Mouse (Mus musculus): ENCODE measurements at regions not wholly inside any gene's neighbourhood (a gene's known extent, or its start where the extent isn't known, plus 50 kb on each side); places are given as distances from the start of the nearest gene placed in this dataset.

GRCm38 (mm10) chr5:69877100-69877499, 285.0 kb upstream of the Gnpda2 start:
- no peaks in the 10 kb centered on the region for H3K27me3 ChIP-seq (ENCODE audit: insufficient read depth, poor library complexity, severe bottlenecking)
- WGBS, result 68% methylated on average over 4 of the region's 4 CpGs
- DNase-seq (ENCODE audit: low spot score), result no peak
- H3K36me3 ChIP-seq, result no peaks in the 10 kb centered on the region
- no peak overlapping the region for H3K4me3 ChIP-seq
- H3K27ac ChIP-seq, result no peak overlapping the region
- H3K9me3 ChIP-seq, result no peaks in the 10 kb centered on the region
- no peaks in the 10 kb centered on the region for H3K4me1 ChIP-seq (replicated peaks)

DNA sequence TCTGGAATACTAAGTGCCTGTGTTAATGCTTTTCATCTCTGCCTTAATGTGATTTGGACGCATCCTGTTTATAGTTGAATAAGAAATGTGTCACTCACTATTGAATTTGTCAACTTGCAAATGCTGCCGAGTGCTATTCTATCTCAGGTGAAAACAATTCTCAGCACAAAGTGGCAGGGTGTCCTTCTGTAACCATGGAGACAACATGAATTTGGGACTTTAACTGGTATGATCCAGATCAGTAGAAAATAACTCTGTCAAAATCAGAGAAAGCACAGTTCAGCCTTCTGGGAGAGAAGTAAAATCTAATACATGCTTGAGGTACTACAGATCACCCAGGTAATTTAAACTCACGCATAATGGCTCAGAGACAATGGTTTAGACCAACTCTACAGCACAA, 270.9 kb upstream of the Gnpda2 start:
- H3K27me3 ChIP-seq (ENCODE audit: insufficient read depth, poor library complexity, severe bottlenecking), result no peaks in the 10 kb centered on the region
- no peaks in the 10 kb centered on the region for H3K36me3 ChIP-seq
- WGBS, result 82% methylated on average over 3 of the region's 3 CpGs
- no peak overlapping the region for H3K4me3 ChIP-seq
- no peaks in the 10 kb centered on the region for H3K9me3 ChIP-seq
- H3K4me1 ChIP-seq (replicated peaks), result no peaks in the 10 kb centered on the region
- DNase-seq (ENCODE audit: low spot score), result no peak
- H3K27ac ChIP-seq, result no peak overlapping the region

- WGBS, result 60% methylated on average over 1 of the region's 1 CpGs
- H3K27ac ChIP-seq, result no peak overlapping the region
- H3K36me3 ChIP-seq, result no peaks in the 10 kb centered on the region
- DNase-seq (ENCODE audit: low spot score), result no peak
- H3K9me3 ChIP-seq, result 0 out of 2 replicates have a peak, but pooled peaks cover 4% of the 10 kb centered on the region
- H3K4me3 ChIP-seq, result no peak overlapping the region
- H3K27me3 ChIP-seq (ENCODE audit: insufficient read depth, poor library complexity, severe bottlenecking), result no peaks in the 10 kb centered on the region
- H3K4me1 ChIP-seq (replicated peaks), result no peaks in the 10 kb centered on the region
Observed at GRCm38 (mm10) chr5:69844809-69845208, 252.7 kb upstream of the Gnpda2 start.

DNA sequence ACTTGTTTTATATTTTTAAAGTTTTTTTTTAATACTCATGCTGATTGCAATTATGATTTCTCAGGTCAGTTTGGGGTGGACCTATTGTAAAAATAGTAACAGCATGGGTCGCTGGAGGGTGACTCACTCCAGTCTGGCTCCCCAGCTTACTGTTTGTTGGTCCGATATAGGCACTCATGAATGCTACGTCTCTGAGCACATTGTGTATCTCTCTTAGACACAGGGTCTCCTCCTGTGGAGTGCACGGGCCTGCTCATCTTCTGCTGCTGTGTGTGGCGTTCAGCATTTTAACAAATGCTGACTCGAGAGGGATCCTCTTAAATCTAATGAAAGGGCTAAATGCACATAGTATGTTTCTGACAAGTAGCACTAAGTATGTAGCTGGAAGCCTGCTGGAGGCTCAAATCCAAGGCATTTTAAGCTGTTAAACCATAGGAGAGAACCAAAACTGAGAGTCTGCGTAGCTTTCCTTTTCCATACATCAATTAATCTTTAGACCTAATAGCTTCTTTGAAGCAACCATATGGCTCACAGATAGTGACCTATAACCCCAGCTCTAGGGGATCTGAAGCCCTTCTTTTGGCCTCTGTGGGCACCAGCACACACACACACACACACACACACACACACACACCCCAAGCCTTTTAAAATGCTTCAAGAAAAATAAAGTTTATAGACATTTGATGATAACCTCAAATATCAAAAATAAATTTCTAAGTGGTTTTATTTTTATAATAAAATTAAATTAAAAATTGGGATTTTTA, 246.0 kb upstream of the Gnpda2 start:
- WGBS, result 67% methylated on average over 7 of the region's 7 CpGs
- Histone ChIP-seq H3K4me3 (no peak overlapping the region), H3K4me1 (replicated peaks) (no peaks in the 10 kb centered on the region), H3K36me3 (no peaks in the 10 kb centered on the region), H3K27me3 (ENCODE audit: insufficient read depth, poor library complexity, severe bottlenecking) (no peaks in the 10 kb centered on the region), H3K9me3 (0 out of 2 replicates have a peak, but pooled peaks cover 4% of the 10 kb centered on the region), H3K27ac (no peak overlapping the region)
- DNase-seq (ENCODE audit: low spot score), result no peak

- Histone ChIP-seq H3K4me3 (no peak overlapping the region), H3K9me3 (0 out of 2 replicates have a peak, but pooled peaks cover 4% of the 10 kb centered on the region), H3K36me3 (no peaks in the 10 kb centered on the region), H3K27me3 (ENCODE audit: insufficient read depth, poor library complexity, severe bottlenecking) (no peaks in the 10 kb centered on the region), H3K4me1 (replicated peaks) (no peaks in the 10 kb centered on the region), H3K27ac (no peak overlapping the region)
- DNase-seq (ENCODE audit: low spot score), result no peak
- WGBS, result 90% methylated on average over 8 of the region's 8 CpGs
Observed at GRCm38 (mm10) chr5:69836356-69836755, 244.2 kb upstream of the Gnpda2 start.

GRCm38 (mm10) chr5:69835162-69835561, 243.0 kb upstream of the Gnpda2 start:
- WGBS, result 71% methylated on average over 8 of the region's 8 CpGs
- no peak overlapping the region for H3K4me3 ChIP-seq
- no peak for DNase-seq (ENCODE audit: low spot score)
- H3K36me3 ChIP-seq, result no peaks in the 10 kb centered on the region
- no peak overlapping the region for H3K27ac ChIP-seq
- H3K27me3 ChIP-seq (ENCODE audit: insufficient read depth, poor library complexity, severe bottlenecking), result no peaks in the 10 kb centered on the region
- H3K9me3 ChIP-seq, result no peaks in the 10 kb centered on the region
- H3K4me1 ChIP-seq (replicated peaks), result no peaks in the 10 kb centered on the region

DNA sequence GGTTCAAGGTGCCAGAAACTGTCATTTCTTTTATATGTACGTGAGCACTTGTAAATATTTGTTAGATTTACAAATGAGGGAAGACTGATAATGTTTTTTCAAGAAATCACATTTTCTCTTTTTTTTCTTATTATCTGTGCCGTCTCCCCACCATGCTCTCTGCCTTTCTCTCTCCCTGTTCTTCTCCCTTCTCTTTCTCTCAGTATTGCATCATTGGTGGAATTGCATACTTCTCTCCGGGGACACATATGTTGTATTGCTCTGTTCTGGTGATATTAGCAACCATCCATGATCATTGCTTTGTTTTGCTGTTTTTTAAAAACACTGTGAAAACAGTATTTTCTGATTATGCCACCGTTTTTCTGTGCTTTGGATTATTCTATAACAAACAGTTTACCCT, 225.6 kb upstream of the Gnpda2 start:
- H3K27ac ChIP-seq, result peak overlapping the region; percentile 23; the same call in 1 of the 2 replicates
- DNase-seq (ENCODE audit: low spot score), result no peak
- no peaks in the 10 kb centered on the region for H3K36me3 ChIP-seq
- no peak overlapping the region for H3K4me3 ChIP-seq
- H3K27me3 ChIP-seq (ENCODE audit: insufficient read depth, poor library complexity, severe bottlenecking), result no peaks in the 10 kb centered on the region
- 70% methylated on average over 4 of the region's 4 CpGs for WGBS
- peaks cover 23% of the 10 kb centered on the region for H3K4me1 ChIP-seq (replicated peaks)
- no peaks in the 10 kb centered on the region for H3K9me3 ChIP-seq

- no peak for DNase-seq (ENCODE audit: low spot score)
- Histone ChIP-seq H3K4me1 (replicated peaks) (peaks cover 23% of the 10 kb centered on the region), H3K27me3 (ENCODE audit: insufficient read depth, poor library complexity, severe bottlenecking) (no peaks in the 10 kb centered on the region), H3K9me3 (no peaks in the 10 kb centered on the region), H3K4me3 (no peak overlapping the region), H3K36me3 (no peaks in the 10 kb centered on the region), H3K27ac (no peak overlapping the region; the same call in 1 of the 2 replicates)
- 55% methylated on average over 5 of the region's 5 CpGs for WGBS
Observed at GRCm38 (mm10) chr5:69817035-69817434, 224.9 kb upstream of the Gnpda2 start.

GRCm38 (mm10) chr5:69815356-69815755, 223.2 kb upstream of the Gnpda2 start:
- no peaks in the 10 kb centered on the region for H3K9me3 ChIP-seq
- WGBS, result 20% methylated on average over 1 of the region's 1 CpGs

GRCm38 (mm10) chr5:69802612-69803011, 210.5 kb upstream of the Gnpda2 start:
- no peaks in the 10 kb centered on the region for H3K27me3 ChIP-seq (ENCODE audit: insufficient read depth, poor library complexity, severe bottlenecking)
- no peaks in the 10 kb centered on the region for H3K36me3 ChIP-seq
- 78% methylated on average over 4 of the region's 4 CpGs for WGBS
- no peak for DNase-seq (ENCODE audit: low spot score)
- no peaks in the 10 kb centered on the region for H3K4me1 ChIP-seq (replicated peaks)
- H3K9me3 ChIP-seq, result no peaks in the 10 kb centered on the region
- no peak overlapping the region for H3K27ac ChIP-seq
- H3K4me3 ChIP-seq, result no peak overlapping the region

More at GRCm38 (mm10) chr5:69815356-69815755, 223.2 kb upstream of the Gnpda2 start:
- H3K36me3 ChIP-seq, result no peaks in the 10 kb centered on the region
- no peaks in the 10 kb centered on the region for H3K27me3 ChIP-seq (ENCODE audit: insufficient read depth, poor library complexity, severe bottlenecking)
- no peak overlapping the region for H3K27ac ChIP-seq
- peaks cover 23% of the 10 kb centered on the region for H3K4me1 ChIP-seq (replicated peaks)
- DNase-seq (ENCODE audit: low spot score), result peak; percentile 21
- H3K4me3 ChIP-seq, result no peak overlapping the region

DNA sequence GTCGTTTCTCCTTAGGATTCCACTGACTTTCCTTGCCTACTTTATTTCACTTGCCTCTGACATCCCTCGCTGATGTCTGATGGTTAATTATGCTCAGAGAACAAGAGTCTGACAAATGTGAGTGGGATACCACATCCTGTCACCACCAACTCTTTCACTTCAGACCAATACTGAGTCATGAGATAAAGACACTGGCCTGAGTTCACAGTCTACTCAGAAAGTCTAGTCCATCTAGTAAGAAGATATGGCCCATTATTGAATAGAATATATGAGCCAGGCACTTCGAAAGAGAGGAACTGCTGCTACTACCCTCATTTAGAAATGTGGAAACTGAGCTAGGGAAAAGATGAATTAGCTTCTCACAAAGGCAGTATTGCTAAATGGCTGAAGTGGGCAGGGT, 210.0 kb upstream of the Gnpda2 start:
- Histone ChIP-seq H3K4me1 (replicated peaks) (no peaks in the 10 kb centered on the region), H3K27ac (no peak overlapping the region), H3K36me3 (no peaks in the 10 kb centered on the region), H3K4me3 (no peak overlapping the region), H3K27me3 (ENCODE audit: insufficient read depth, poor library complexity, severe bottlenecking) (no peaks in the 10 kb centered on the region), H3K9me3 (no peaks in the 10 kb centered on the region)
- 84% methylated on average over 3 of the region's 3 CpGs for WGBS
- DNase-seq (ENCODE audit: low spot score), result no peak

GRCm38 (mm10) chr5:69795316-69795715, 203.2 kb upstream of the Gnpda2 start:
- Histone ChIP-seq H3K27ac (no peak overlapping the region), H3K4me3 (no peak overlapping the region), H3K4me1 (replicated peaks) (no peaks in the 10 kb centered on the region), H3K9me3 (no peaks in the 10 kb centered on the region), H3K27me3 (ENCODE audit: insufficient read depth, poor library complexity, severe bottlenecking) (no peaks in the 10 kb centered on the region), H3K36me3 (no peaks in the 10 kb centered on the region)
- WGBS, result 74% methylated on average over 3 of the region's 3 CpGs
- no peak for DNase-seq (ENCODE audit: low spot score)

GRCm38 (mm10) chr5:69794641-69795040, 202.5 kb upstream of the Gnpda2 start:
- Histone ChIP-seq H3K4me3 (no peak overlapping the region), H3K27ac (no peak overlapping the region), H3K36me3 (no peaks in the 10 kb centered on the region), H3K9me3 (no peaks in the 10 kb centered on the region), H3K4me1 (replicated peaks) (no peaks in the 10 kb centered on the region), H3K27me3 (ENCODE audit: insufficient read depth, poor library complexity, severe bottlenecking) (no peaks in the 10 kb centered on the region)
- no peak for DNase-seq (ENCODE audit: low spot score)
- WGBS, result 65% methylated on average over 2 of the region's 2 CpGs
